Mouse (Mus musculus): ENCODE measurements around the gene Edil3.

GRCm38 (mm10) chr13:89122511-89123253, 301.4 kb downstream of the Edil3 start:
- no peak for TF ChIP-seq POLR2A (IDR thresholded peaks at IDR 0.05; ENCODE audit: borderline replicate concordance, extremely low read depth, insufficient read depth, insufficient read length, poor library complexity, severe bottlenecking)
- no peak for TF ChIP-seq CTCF (IDR thresholded peaks at IDR 0.05; ENCODE audit: borderline replicate concordance, extremely low read depth, insufficient read depth, insufficient read length)
